Mouse (Mus musculus) R1 (cell line): ENCODE data around the gene Rbm11.

Source experiments
- DNase-seq: peaks from one replicate; pipeline ENCODE4 v3.0.0-alpha.2; 2018; ENCODE audit warnings: low read depth, low spot score

Gene Rbm11

DNA sequence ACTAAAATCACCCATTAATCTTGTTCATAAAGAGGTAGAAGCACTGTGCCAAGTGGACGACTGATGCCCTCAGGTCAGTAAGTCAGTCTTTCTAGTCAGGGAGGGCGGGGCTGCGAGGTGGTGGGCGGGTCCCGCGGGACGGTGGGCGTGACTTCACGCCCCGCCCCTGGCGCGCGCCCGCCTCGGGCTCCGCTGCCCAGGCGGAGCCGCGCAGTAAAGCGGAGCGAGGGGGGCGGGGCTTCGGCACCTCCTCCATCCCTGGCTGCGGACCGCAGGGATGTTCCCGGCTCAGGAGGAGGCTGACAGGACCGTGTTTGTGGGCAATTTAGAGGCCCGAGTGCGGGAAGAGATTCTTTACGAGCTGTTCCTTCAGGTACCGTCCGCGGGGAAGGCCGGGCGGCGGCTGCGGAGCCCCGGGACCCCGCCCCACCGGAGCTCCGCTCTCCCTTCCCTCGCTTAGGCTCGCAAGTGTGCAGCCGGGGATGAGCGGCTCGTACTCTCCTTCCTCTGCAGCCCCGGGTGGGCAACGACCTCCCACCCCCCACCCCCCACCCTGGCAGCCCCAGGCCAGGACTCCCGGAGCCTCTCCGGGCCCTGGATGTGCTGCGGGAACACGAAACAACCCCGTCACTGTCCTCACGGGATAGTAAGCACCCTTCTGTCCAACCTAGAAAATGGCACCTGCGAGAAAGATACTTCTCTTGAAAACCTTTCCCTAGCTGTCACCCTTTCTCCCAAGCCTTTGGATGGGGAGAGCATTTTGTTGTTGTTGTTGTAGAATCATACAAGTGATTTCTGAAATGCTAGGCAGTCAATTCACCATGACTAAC, at the start of gene Rbm11:
TSS of gene Rbm11 (plus strand) at position 174 of the 830 bp plus-strand sequence.
- DNase-seq, result peak; percentile 73

DNA sequence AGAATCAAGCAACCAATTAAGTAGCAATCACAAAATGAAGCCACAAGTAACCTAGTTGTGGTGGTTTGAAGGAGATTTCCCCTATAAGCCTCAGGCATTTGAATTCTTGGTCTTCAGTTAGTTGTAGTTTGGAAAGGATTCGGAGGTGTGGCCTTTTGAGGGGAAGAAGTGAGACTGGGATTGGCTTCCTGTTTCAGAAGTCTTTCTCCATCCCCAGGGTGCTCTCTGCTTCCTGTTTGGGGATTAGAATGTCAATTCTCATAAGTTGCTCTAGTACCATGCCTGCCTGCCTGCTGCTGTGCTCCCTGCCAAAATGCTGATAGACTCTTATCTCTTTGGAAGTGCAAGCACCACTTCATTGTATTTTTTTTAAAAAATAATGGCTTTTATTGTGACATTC, 47.3 kb upstream of the Rbm11 start:
- DNase-seq, result no peak

DNA sequence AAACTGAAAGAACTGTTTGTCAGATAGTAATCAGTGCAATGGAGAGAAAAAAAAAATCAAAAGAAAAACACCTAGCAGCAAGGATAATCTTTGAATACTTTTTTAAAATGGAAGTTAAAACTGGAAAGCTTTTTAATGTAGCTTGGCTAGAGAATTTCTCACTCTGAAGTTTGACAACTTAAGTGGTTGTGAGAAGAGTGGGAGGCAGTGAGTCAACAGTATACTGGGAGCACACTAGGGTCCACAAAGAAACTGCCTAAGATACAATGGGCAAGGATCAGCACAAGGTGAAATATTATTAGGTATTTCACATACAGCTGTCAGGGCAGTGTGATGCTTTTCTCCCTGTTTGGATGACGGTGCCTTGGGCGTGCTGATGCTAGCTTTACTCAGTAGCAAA, 29.7 kb upstream of the Rbm11 start:
- no peak for DNase-seq

DNA sequence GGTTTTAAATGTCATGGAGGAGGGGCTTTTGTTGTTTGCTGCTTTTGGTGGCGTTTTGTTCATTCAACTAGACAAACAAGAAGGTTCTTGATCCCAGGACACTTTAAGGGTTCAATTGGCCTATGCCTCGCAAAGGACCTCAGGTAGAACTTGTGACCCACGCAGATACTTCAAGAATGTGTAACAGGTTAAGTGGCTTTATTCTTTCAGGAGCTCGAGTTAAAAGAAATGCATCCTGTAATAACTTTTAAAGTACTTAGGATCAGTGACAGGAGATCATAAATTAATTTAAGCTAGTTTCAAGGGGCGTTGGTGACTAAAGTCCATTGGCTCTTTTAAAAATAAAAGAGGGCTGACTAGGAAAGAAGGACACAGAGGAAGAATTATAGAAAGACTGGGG, 10.4 kb upstream of the Rbm11 start:
- no peak for DNase-seq

DNA sequence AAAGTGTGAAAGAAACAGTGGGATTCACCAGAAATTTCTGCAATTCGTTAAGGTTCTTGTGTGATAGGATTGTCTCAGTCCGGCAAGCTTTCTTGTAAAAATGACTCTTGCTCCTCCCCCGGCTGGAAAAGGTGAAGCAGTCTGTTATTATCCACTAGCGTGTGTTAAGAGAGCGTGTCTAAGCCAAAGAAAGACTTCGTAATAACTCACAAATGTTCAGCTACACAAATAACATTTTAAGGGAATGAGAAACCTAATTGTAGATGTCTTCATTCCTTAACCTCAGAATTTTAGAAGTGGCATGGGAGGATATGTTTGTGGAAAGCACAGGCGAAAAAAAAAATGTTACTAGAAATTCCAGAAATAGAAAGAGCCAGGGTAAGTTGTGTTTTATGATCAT, 6.7 kb upstream of the Rbm11 start, which contains the start of gene Lipi:
TSS of gene Lipi (minus strand) at position 101 of the 400 bp plus-strand sequence.
- DNase-seq, result no peak

DNA sequence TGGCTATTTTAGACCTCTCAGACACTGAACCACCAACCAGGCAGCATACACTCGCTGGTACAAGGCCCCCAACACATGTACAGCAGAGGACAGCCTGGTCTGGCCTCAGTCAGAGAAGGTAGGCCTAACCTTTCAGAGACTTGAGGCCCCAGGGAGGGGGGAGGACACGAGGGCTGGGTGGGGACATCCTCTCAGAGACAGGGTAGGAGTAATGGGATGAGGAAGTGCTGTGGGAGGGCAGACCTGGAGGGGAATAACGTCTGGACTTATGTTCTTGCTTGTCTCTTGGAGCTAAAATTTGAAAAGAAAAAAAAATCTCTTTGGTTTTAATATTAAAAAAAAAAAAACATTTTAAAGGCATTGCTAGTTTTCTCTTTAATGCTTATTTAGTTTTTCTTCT, 6.2 kb upstream of the Rbm11 start:
- no peak for DNase-seq

DNA sequence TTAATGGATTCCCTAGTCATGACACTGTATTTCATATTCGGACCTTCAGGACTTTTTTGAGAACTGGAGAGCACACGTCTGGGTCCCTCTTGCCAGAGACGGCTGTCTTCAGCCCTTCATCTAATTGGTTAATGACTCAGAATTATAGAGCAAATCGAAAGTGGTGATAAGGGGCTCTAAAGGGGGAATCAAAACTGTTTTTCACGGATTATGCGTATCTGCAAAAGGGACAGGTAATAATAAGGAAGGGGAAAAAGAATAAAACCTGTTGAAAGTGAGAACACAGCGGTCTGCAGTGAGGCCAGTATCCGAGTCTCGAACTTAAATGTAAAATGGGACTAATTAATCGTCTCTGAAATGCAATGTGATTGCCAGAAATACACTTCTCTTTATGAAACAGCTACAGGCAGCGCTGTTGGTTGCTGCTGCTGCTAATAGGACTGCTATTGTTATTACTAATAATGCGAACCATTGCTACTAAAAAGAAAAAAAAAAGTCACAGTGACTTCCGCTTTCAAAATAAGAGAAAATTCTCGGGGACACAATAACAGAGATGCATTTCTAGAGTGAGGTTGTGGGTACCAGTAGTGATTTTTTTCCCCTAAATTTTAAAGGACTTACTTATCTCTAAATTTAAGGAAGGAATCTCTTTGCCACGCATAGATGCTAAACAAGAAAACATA, 998 bp downstream of the Rbm11 start:
- peak; percentile 5 for DNase-seq

DNA sequence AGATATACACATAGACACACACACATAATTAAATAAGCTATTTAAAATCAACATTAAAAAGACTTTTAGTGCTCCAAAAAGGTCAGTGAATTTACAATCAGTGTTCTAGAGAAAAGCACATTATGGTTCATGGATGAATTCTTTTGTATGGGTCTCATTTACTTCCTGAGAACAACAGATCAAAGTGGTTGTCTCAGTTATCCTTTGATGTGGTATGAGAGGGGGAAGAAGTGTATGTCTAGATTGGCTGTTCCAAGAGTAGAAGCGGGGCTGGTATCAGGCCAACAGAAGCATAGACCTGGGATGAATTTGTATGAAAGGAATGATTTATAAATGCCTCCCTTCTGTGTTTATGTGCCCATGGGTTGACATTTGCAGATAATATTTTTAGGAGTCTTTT, 13.8 kb downstream of the Rbm11 start:
- no peak for DNase-seq

DNA sequence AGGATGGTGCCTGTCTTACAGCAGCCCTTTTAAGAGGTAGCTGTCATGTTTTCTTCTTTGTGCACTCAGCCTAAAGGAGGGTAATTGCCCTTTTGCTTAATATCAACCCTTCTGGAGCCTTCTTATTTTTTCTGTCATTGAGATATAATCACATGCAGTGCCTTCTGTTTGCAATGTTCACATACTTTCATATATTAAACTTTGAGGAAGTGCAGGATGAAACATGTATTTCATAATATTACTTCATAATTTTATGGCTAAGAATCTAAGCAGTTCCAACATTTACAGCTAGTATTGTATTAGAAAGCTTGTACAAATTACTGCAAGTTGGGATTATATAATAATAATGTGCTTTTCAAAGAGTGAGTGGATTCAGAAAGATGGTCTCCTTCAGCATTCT, 19.9 kb downstream of the Rbm11 start:
- no peak for DNase-seq

DNA sequence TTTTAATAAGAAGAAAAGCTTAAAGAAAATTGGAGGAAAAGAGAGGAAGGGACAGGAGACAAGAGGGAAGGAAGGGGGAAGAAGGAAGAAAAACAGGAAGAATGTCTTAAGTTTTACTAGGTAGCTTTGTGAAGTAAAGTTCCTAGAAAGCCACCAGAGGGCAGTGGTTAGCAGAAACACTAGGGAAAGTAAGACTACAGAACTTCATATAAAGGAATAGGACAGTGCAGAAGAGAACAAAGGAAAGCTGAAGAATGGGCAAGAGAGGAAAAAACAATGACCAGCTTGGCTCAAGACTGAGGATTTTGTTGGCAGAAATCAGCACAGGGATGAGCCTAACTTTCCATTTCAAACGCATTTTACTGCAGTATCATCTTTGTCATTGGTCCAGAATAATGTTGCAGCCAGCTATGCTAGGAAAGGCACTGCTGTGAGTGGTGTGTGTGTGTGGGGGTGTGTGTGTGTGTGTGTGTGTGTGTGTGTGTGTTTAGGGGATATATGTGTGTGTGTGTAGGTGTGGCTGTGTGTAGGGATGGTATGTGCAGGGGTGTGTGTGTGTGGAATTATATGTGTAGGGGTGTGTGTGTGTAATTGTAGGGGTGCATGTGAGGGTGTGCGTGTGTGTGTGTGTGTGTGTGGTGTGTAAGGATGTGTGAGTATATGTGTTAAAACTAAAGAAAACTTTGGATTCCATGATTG, 25.2 kb downstream of the Rbm11 start:
- peak; percentile 58 for DNase-seq

DNA sequence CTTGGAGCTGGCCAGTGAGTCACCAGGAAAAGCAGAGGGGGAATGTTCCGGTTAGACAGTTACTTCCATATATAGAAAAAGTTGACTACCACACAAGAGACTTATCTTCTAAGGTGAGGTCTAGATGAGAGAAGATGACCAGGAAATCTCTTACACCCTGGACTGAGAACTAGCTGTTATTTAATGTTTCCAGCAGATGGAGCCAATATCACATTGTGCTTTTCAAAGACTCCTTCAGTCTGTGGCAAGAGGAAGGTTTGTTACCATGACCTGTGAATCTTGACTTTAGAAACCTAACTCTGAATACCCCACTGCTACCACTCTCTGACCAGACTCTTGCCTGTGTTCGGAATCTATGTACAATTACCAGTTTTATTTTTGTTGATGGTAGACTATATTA, 35.2 kb downstream of the Rbm11 start:
- DNase-seq, result no peak
